Mouse (Mus musculus): ENCODE results near the gene Mrpl53. TPM values are rescaled to one million over a fixed set of nuclear protein-coding genes. Genes with fewer than 3 reads are reported as not detected.

Mrpl53 gene
- total RNA-seq, 2 experiments from 2014 or later: 102 TPM

DNA sequence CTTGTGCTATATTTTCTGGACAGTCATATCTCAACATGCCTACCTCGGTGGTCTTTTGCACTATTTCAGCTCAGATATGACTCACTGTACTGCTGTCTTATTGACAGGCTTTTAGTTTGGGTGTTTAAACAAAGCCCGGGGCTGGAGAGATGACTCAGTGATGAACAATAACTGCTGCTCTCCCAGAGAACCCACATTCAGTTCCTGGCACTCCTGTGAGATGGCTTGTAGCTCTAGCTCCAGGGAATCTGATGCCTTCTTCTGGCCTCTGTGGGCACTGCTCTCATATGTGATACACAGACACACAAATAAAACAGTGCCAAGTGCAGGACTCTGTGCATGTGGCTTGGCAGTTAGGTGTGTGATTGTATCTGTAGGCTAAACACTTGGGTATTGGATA is 36.4 kb downstream of the Mrpl53 start:
- no peak for DNase-seq (ENCODE audit: low spot score)

DNA sequence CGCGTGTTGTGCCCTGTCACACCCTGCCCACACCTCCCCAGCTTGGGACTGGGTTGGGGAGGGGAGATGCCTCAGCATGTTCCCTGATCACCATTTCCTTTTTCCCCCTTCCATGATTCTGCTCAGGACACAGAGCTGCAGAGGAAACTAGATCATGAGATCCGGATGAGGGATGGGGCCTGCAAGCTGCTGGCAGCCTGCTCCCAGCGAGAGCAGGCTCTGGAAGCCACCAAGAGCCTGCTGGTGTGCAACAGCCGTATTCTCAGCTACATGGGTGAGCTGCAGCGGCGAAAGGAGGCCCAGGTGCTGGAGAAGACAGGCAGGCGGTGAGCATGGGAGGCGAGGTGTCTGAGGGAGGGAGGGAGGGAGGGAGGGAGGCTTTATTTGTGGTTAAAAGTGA is 37.0 kb downstream of the Mrpl53 start:
- DNase-seq (ENCODE audit: low spot score): no peak

DNA sequence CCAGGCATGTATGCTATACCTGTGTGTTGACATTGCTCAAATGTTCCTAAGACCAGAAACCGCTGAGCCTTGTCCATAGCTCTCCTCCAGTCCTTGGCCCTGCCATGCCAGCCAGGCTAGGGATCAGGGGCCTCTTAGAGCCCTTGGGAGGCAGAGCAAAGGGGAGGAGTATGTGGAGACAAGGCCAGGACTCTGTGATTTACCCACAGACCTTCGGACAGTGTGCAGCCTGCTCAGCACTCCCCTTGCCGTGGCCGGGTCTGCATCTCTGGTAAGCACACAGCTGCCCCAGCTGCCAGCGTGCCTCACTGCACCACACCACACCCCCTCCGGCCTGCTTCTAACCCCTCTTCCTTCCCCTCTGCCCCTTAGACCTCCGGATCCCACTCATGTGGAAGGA is 38.4 kb downstream of the Mrpl53 start:
- DNase-seq (ENCODE audit: low spot score): no peak

DNA sequence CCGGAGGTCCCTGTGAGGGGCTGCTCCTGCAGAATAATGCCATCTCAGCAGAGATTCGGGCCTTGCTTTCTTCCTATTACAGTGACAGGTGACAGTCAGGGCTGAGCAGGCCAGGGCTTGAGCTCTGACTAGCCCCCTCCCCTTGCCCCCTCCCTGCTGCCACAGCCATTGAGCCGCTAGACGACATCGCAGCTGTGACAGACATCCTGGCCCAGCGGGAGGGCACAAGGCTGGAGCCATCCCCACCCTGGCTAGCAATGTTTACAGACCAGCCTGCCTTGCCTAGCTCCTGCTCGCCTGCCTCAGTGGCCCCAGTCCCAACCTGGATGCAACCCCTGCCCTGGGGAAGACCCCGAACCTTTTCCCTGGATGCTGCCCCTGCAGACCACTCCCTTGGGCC is 42.9 kb downstream of the Mrpl53 start:
- DNase-seq (ENCODE audit: low spot score): no peak

DNA sequence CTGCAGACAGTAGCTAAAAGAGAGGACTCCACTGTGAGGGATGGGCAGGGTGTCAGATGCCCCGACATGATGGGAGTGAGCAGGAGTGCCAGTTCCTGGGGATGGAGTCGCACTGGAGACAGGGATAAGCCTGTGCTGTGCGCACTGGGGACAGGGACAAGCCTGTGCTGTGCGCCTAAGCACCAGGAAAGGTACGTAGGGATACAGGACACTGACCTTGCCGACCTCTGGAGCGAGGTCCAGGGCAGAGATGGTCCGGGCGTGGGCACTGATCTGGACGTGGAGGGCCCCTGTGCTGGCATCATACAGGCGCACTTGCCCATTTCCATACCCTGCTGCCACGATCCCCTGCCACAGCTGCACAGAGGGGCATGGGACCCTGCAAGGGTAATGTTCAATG is 44.2 kb downstream of the Mrpl53 start:
- no peak for DNase-seq (ENCODE audit: low spot score)

DNA sequence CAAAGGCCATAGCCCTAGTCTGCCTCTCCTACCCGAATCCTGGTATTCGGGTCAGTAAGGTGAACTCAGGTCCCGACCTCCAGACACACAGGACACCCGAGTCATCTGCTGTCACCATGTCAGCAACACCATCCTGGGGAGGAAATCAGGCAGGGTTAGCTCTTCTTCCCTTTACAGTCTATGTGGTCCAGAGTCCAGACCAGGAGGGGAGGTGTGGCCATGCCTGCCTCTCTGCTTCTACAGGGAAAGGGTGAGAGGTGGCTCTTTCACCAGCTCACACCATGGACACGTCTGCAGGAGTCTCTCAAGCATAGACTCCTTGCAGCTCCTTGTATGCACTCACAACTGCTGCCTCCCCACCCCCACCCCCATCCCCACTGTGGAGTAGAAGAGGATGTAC is 44.6 kb downstream of the Mrpl53 start:
- DNase-seq (ENCODE audit: low spot score): no peak

DNA sequence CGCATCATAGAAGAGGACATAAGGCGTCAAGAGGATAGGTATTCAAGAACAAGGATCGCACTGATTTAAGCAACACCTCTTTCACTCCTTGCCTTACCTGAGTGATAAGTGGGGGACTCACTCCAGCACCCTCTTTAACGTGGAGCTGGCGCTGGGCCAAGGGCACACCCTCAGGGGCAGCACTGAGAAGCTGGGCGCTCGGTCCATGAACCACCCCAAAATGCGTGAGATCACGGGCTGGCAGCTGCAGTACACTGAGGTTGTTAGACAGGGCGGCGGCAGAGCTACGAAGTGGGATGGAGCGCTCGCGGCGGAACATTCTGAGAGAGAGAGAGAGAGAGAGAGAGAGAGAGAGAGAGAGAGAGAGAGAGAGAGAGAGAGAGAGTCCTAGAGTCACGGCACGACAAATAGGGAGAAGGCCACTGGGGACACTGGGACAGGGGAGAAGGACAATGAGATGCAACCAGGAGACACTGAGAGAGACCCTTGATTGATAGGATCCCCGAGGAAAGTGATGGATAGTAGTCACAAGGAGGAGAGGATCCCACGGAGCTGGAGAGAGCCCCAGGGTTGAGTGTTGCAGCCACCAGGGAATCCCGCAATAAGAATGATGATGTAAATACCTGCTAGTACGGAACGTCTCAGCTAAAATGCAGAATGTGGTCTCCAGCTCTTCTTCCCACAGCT is 46.9 kb downstream of the Mrpl53 start:
- DNase-seq (ENCODE audit: low spot score): no peak

DNA sequence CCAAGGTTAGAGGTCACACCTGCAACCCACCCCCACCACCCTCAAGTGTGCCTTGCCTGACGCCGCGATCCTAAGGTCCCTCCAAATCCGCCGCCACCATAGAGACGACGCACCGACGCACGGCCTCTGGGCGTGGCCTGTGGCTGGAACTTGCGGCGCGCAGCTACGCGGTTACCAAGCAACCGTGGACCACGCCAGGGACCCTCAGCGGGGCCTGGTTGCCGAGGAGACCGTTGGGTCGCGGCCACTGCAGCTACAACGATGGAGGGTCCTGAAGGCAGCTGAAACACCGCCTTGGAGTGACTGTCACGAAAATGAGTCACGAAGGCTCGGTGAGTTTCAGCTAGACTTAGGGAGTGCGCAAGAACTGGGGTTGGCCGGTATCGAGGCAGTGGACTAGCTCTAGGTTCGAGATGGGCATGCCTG is 47.4 kb downstream of the Mrpl53 start, which contains the start of the genes Wdr54 and 1700003E16Rik:
Wdr54 (minus strand) TSS at position 139 of the 426 bp plus-strand sequence.
1700003E16Rik (plus strand) TSS at position 146 of the 426 bp plus-strand sequence.
- DNase-seq (ENCODE audit: low spot score): peak; percentile 51

DNA sequence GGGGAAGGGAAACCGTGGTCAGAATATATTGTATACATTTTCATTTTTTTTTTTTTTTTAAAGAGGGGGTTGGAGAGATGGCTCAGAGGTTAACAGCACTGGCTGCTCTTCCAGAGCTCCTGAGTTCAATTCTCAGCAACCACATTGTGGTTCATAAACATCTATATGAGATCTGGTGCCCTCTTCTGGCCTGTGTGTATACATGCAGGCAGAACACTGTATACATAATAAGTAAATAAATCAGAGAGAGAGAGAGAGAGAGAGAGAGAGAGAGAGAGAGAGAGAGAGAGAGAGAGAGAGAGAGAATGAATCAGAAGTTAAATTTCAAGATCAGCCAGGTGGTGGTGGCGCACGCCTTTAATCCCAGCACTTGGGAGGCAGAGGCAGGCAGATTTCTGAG is 50.6 kb downstream of the Mrpl53 start:
- peak; percentile 39 for DNase-seq (ENCODE audit: low spot score)

Small RNA genes within 50 kb of the gene (microRNA-seq; reads per million reads assigned to microRNA genes)
- gene Mir3470a: not detected

Other genes starting within 250 kb of the Mrpl53 start
- gene Sema4f, start 169.3 kb upstream of the Mrpl53 start, total RNA-seq (2021): under 1 TPM in 1 of 2 experiments, not detected in 1; 0.07 TPM
- not detected for gene M1ap, start 162.1 kb upstream of the Mrpl53 start, total RNA-seq (2021)
- 1 to 10 TPM; 1.1 to 1.4 TPM for gene Dok1, start 75.6 kb upstream of the Mrpl53 start, total RNA-seq (2021)
- gene Loxl3, start 74.9 kb upstream of the Mrpl53 start, total RNA-seq (2021): 1 to 10 TPM; 1.2 to 1.4 TPM
- gene Aup1, start 54.5 kb upstream of the Mrpl53 start, total RNA-seq (2021): 100 to 1,000 TPM in 1 of 2 experiments, 10 to 100 TPM in 1; 94.0 to 101 TPM
- 10 to 100 TPM; 15.3 to 17.4 TPM for gene Htra2, start 53.8 kb upstream of the Mrpl53 start, total RNA-seq (2021)
- under 1 TPM; 0.27 to 0.45 TPM for gene Dqx1, start 51.2 kb upstream of the Mrpl53 start, total RNA-seq (2021)
- gene Tlx2, start 38.7 kb upstream of the Mrpl53 start, total RNA-seq (2021): not detected
- 1 to 10 TPM; 9.1 to 9.3 TPM for gene Pcgf1, start 31.2 kb upstream of the Mrpl53 start, total RNA-seq (2021)
- gene Lbx2, start 22.7 kb upstream of the Mrpl53 start, total RNA-seq (2021): under 1 TPM; 0.28 to 0.39 TPM
- under 1 TPM; 0.90 to 0.94 TPM for gene Ccdc142, start 7.4 kb upstream of the Mrpl53 start, total RNA-seq (2021)
- under 1 TPM; 0.53 to 0.76 TPM for gene Gm42688, start 7.4 kb upstream of the Mrpl53 start, total RNA-seq (2021)
- 1 to 10 TPM; 6.2 to 6.5 TPM for gene Mogs, start 6.5 kb downstream of the Mrpl53 start, total RNA-seq (2021)
- 10 to 100 TPM; 46.4 to 46.7 TPM for gene Wbp1, start 12.5 kb downstream of the Mrpl53 start, total RNA-seq (2021)
- gene Ino80b, start 16.4 kb downstream of the Mrpl53 start, total RNA-seq (2021): 10 to 100 TPM; 15.6 to 15.7 TPM
- gene Rtkn, start 26.4 kb downstream of the Mrpl53 start, total RNA-seq (2021): 10 to 100 TPM in 1 of 2 experiments, 1 to 10 TPM in 1; 9.3 to 11.7 TPM
- gene Wdr54, start 47.4 kb downstream of the Mrpl53 start, total RNA-seq (2021): 1 to 10 TPM; 1.2 to 1.9 TPM
- gene 1700003E16Rik, start 47.4 kb downstream of the Mrpl53 start, total RNA-seq (2021): under 1 TPM in 1 of 2 experiments, not detected in 1; 0.14 TPM
- 100 to 1,000 TPM; 124 to 133 TPM for gene Dctn1, start 56.9 kb downstream of the Mrpl53 start, total RNA-seq (2021)
- not detected for gene Slc4a5, start 110.8 kb downstream of the Mrpl53 start, total RNA-seq (2021)
- 1 to 10 TPM; 3.0 to 3.2 TPM for gene Mthfd2, start 216.9 kb downstream of the Mrpl53 start, total RNA-seq (2021)
- 10 to 100 TPM in 1 of 2 experiments, 1 to 10 TPM in 1; 8.0 to 12.4 TPM for gene Mob1a, start 217.0 kb downstream of the Mrpl53 start, total RNA-seq (2021)
- 100 to 1,000 TPM; 249 to 275 TPM for gene Bola3, start 240.1 kb downstream of the Mrpl53 start, total RNA-seq (2021)

All from gastrocnemius, adult 18-20 months (tissue).